Mouse (Mus musculus): ENCODE measurements around the gene Msi2. TPM values are rescaled to one million over a fixed set of nuclear protein-coding genes. Genes with fewer than 3 reads are reported as not detected.

The Msi2 gene
- polyA plus RNA-seq, 1 experiment from 2014 or later: 3.9 TPM

DNA sequence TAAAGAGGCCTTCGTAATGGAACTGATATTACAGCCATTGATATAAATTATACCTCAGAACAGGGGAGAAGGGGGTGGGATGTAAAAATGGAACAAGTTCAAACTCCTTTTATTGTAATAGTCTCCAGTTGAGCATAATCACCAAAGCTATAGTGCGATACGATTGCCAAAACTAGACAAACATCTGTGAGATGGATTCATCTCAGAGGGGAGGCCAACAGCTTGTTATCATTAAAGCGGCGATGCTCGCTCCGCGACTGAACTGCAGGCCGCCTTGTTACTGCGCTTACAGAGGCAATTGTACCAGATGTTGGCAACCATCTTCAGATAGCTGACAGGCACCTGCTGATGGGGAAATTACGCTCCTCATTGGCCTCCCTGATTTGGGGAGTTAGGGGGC lies 145.9 kb downstream of the Msi2 start:
- no peak overlapping the region for H3K4me3 ChIP-seq (replicated peaks)
- no peak for DNase-seq
- no peak overlapping the region for H3K27ac ChIP-seq
- ATAC-seq (ENCODE audit: low read depth): no peak
- H3K27me3 ChIP-seq: no peaks in the 10 kb centered on the region
- H3K9me3 ChIP-seq (replicated peaks): no peaks in the 10 kb centered on the region
- H3K4me2 ChIP-seq: no peak overlapping the region
- WGBS (ENCODE audit: insufficient replicate concordance): 85% methylated on average over 11 of the region's 11 CpGs
- peaks cover 18% of the 10 kb centered on the region for H3K4me1 ChIP-seq (replicated peaks)
- H3K9ac ChIP-seq: no peak overlapping the region
- no peaks in the 10 kb centered on the region for H3K36me3 ChIP-seq

- H3K27me3 ChIP-seq: no peaks in the 10 kb centered on the region
- H3K27ac ChIP-seq: no peak overlapping the region
- H3K9ac ChIP-seq: no peak overlapping the region
- H3K4me3 ChIP-seq (replicated peaks): no peak overlapping the region
- H3K36me3 ChIP-seq: no peaks in the 10 kb centered on the region
- no peak overlapping the region for H3K4me2 ChIP-seq
- H3K9me3 ChIP-seq (replicated peaks): no peaks in the 10 kb centered on the region
- ATAC-seq (ENCODE audit: low read depth) (no peak), DNase-seq (no peak)
- 0 out of 2 replicates have a peak, but pooled peaks cover 5% of the 10 kb centered on the region for H3K4me1 ChIP-seq (replicated peaks)
- 71% methylated on average over 6 of the region's 6 CpGs for WGBS (ENCODE audit: insufficient replicate concordance)
Observed at GRCm38 (mm10) chr11:88570715-88571202, 147.6 kb downstream of the Msi2 start.

- H3K9me3 ChIP-seq (replicated peaks): no peaks in the 10 kb centered on the region
- WGBS (ENCODE audit: insufficient replicate concordance): 77% methylated on average over 20 of the region's 20 CpGs
- no peaks in the 10 kb centered on the region for H3K4me1 ChIP-seq (replicated peaks)
- DNase-seq (no peak), ATAC-seq (ENCODE audit: low read depth) (no peak)
- H3K9ac ChIP-seq: no peak overlapping the region
- no peak overlapping the region for H3K4me3 ChIP-seq (replicated peaks)
- no peaks in the 10 kb centered on the region; the same call in 1 of the 2 replicates for H3K36me3 ChIP-seq
- H3K27me3 ChIP-seq: no peaks in the 10 kb centered on the region
- no peak overlapping the region for H3K27ac ChIP-seq
- H3K4me2 ChIP-seq: no peak overlapping the region
Observed at GRCm38 (mm10) chr11:88566613-88567606, 151.4 kb downstream of the Msi2 start.

- no peak overlapping the region for H3K27ac ChIP-seq
- no peak overlapping the region for H3K9ac ChIP-seq
- no peaks in the 10 kb centered on the region; the same call in 1 of the 2 replicates for H3K36me3 ChIP-seq
- peaks cover 18% of the 10 kb centered on the region for H3K4me1 ChIP-seq (replicated peaks)
- no peaks in the 10 kb centered on the region for H3K27me3 ChIP-seq
- H3K4me2 ChIP-seq: no peak overlapping the region
- no peaks in the 10 kb centered on the region for H3K9me3 ChIP-seq (replicated peaks)
- ATAC-seq (ENCODE audit: low read depth): no peak
- 77% methylated on average over 7 of the region's 7 CpGs for WGBS (ENCODE audit: insufficient replicate concordance)
- no peak overlapping the region for H3K4me3 ChIP-seq (replicated peaks)
- DNase-seq: no peak
Observed at GRCm38 (mm10) chr11:88564810-88565209, 153.5 kb downstream of the Msi2 start.

DNA sequence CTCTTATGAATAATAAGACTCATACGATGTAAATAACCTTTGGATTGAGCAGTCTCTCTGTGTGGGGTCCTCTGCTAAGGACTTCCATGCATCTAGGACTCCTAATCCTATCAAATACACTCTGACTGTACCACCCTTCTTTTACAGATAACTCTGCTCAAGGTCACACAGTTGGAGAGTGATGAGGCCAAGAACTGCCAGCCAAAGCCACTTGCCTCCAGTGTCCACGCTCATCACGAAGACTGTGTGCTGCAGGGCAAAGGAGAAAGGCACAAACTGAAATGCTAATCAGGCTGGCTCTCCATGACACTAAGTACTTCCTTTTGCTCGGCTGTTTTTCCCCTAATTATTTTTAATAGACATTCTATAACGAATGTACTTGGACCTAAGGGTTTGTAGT lies 153.9 kb downstream of the Msi2 start:
- Histone ChIP-seq H3K4me2 (no peak overlapping the region), H3K9ac (no peak overlapping the region), H3K4me3 (replicated peaks) (no peak overlapping the region), H3K36me3 (no peaks in the 10 kb centered on the region; the same call in 1 of the 2 replicates), H3K27me3 (no peaks in the 10 kb centered on the region), H3K9me3 (replicated peaks) (no peaks in the 10 kb centered on the region), H3K4me1 (replicated peaks) (peaks cover 22% of the 10 kb centered on the region), H3K27ac (no peak overlapping the region)
- 75% methylated on average over 5 of the region's 5 CpGs for WGBS (ENCODE audit: insufficient replicate concordance)
- ATAC-seq (ENCODE audit: low read depth) (no peak), DNase-seq (no peak)

- Histone ChIP-seq H3K4me3 (replicated peaks) (no peak overlapping the region), H3K36me3 (no peaks in the 10 kb centered on the region; the same call in 1 of the 2 replicates), H3K9me3 (replicated peaks) (no peaks in the 10 kb centered on the region), H3K27ac (peak overlapping the region; percentile 54; the same call in 1 of the 2 replicates), H3K9ac (no peak overlapping the region), H3K4me1 (replicated peaks) (peaks cover 50% of the 10 kb centered on the region), H3K27me3 (no peaks in the 10 kb centered on the region), H3K4me2 (no peak overlapping the region)
- 63% methylated on average over 6 of the region's 6 CpGs for WGBS (ENCODE audit: insufficient replicate concordance)
- ATAC-seq (ENCODE audit: low read depth) (no peak), DNase-seq (no peak)
Observed at GRCm38 (mm10) chr11:88561191-88561590, 157.1 kb downstream of the Msi2 start.

DNA sequence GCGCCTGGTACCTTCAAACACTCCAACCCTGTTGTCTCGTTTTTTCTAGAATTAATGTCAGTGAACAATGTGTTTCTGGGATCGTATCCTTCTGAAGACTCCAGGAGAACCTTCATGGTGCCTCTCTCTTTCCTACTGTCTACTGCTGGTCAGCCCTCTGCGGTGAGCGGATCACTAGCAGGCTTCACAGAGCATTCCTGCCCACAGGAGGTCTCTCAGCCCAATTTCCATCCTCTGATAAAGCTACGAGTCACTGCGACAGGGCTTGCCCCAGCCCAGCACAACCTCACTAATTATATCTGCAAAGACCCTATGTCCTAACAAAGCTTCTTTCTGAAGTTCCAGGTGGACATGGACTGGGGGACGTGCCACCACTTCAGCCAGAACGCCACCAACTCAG lies 157.7 kb downstream of the Msi2 start:
- Histone ChIP-seq H3K9me3 (replicated peaks) (no peaks in the 10 kb centered on the region), H3K27ac (no peak overlapping the region; the same call in 1 of the 2 replicates), H3K27me3 (no peaks in the 10 kb centered on the region), H3K36me3 (no peaks in the 10 kb centered on the region; the same call in 1 of the 2 replicates), H3K9ac (no peak overlapping the region), H3K4me3 (replicated peaks) (no peak overlapping the region), H3K4me1 (replicated peaks) (peaks cover 55% of the 10 kb centered on the region), H3K4me2 (no peak overlapping the region)
- WGBS (ENCODE audit: insufficient replicate concordance): 76% methylated on average over 9 of the region's 9 CpGs
- no peak for ATAC-seq (ENCODE audit: low read depth)
- DNase-seq: no peak

DNA sequence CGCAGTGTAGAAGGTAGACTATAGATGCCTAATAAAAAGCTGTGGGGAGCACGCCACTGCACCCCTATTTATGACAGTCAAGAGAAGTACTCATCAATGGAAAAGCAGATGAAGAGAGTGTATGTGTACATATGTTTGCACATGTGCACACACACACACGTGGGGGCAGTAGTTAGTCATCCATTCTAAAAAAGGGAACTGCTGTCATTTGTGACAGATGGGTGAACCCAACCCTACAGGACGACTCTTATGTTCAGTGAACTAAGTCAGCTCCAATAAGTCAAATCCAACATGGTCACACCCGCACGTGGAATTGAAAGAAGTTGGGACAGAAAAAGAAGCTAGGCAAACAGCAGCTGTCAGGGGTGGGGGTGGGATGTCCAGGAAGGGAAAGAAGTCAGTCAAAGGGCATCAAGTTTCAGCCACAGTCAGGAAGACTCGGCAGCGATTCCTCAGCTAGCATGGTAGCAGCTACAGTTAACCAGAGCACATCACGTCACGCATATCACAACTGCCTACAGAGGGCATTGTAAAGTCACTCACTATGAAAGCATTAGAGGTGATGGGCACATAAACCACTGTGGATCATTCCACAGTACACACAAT lies 158.8 kb downstream of the Msi2 start:
- Histone ChIP-seq H3K4me3 (replicated peaks) (no peak overlapping the region), H3K27ac (no peak overlapping the region; the same call in 1 of the 2 replicates), H3K9ac (no peak overlapping the region), H3K4me1 (replicated peaks) (peaks cover 67% of the 10 kb centered on the region), H3K36me3 (no peaks in the 10 kb centered on the region; the same call in 1 of the 2 replicates), H3K9me3 (replicated peaks) (no peaks in the 10 kb centered on the region), H3K4me2 (no peak overlapping the region), H3K27me3 (no peaks in the 10 kb centered on the region)
- WGBS (ENCODE audit: insufficient replicate concordance): 42% methylated on average over 10 of the region's 10 CpGs
- no peak for ATAC-seq (ENCODE audit: low read depth)
- no peak for DNase-seq

DNA sequence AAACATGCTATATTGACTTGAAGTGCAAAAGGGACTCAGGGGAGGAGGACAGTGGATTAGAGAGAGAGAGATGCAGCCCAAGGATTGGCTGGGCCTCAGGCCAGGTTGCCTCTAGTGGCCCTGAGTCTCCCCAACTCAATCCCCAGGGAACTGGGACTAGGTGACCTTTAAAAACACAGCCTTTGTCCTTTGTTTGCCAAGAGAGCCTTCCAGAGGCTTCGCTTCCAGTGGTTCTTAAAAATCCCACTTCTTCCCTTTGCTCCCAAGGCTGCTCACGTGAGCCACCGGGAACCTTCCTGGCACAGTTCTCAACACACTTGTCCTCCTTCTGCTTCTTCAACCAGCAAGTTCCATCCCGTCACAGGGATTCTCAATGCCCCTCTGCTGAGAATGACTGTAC lies 159.6 kb downstream of the Msi2 start:
- Histone ChIP-seq H3K4me3 (replicated peaks) (no peak overlapping the region), H3K4me1 (replicated peaks) (peaks cover 74% of the 10 kb centered on the region), H3K27ac (peak overlapping the region; percentile 39), H3K27me3 (no peaks in the 10 kb centered on the region), H3K36me3 (no peaks in the 10 kb centered on the region), H3K4me2 (no peak overlapping the region), H3K9ac (no peak overlapping the region), H3K9me3 (replicated peaks) (no peaks in the 10 kb centered on the region)
- WGBS (ENCODE audit: insufficient replicate concordance): 85% methylated on average over 4 of the region's 4 CpGs
- ATAC-seq (ENCODE audit: low read depth) (no peak), DNase-seq (no peak)

DNA sequence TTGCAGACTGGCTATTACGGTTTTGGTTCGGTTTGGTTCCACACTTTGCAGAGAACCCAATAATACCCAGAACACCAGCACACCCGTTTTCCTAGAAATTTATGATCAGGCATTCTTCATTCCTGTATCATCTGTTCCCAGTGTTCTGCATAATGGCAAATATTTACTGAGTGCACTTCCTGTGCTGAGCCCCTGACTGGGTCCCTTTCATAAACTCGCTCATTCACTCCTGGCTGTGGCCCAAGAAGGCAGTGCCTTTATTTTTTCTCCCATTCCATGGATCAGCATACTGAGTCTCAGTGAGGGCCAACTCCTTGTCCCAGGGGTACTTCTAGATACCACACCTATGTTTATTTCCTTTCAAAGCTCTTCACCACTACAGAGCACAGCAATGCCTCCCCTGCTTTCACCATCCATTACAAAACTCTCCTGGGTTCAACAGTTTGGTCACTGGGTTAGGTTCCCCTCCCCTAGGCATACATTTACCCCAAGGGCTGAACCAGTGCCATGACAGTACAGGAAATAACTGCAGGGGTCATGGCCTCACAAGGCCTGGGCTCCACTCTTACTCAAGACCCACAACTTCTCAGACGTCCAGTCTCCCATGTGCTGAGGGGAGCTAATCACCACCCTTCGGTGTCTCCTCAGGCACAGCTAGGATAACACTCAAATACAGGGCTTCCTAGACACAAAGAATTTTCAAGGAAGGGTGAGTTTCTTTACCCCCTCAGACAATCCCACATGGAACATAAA lies 160.3 kb downstream of the Msi2 start:
- Histone ChIP-seq H3K4me3 (replicated peaks) (no peak overlapping the region), H3K27ac (peak overlapping the region; percentile 39), H3K27me3 (no peaks in the 10 kb centered on the region), H3K36me3 (no peaks in the 10 kb centered on the region), H3K9ac (no peak overlapping the region), H3K9me3 (replicated peaks) (no peaks in the 10 kb centered on the region), H3K4me2 (no peak overlapping the region), H3K4me1 (replicated peaks) (peaks cover 82% of the 10 kb centered on the region)
- no peak for DNase-seq
- 61% methylated on average over 6 of the region's 6 CpGs for WGBS (ENCODE audit: insufficient replicate concordance)
- ATAC-seq (ENCODE audit: low read depth): peak; percentile 29; the same call in 1 of the 2 replicates
